Mouse (Mus musculus) left cerebral cortex, postnatal 14 days (tissue): ENCODE data around the gene Gm3285. TPM values are rescaled to one million over a fixed set of nuclear protein-coding genes. Genes with fewer than 3 reads are reported as not detected.

Experiments
- DNase-seq, 2 experiments: peaks; one replicate each; pipeline ENCODE4 v3.0.0; 2021 to 2022; ENCODE audit warnings: low spot score in 2 of 2, mixed read lengths in 1 of 2
- intact Hi-C: fragments of 180-260 bp; cut with DNase I; formaldehyde crosslinking; loops from one replicate; pipeline ENCODE4 v1.15.1; 2025
- total RNA-seq, 2 experiments: library from RNA; stranded (reverse); gene quantifications; 2 replicates each; pipeline ENCODE4 v1.2.3; 2021

Gene Gm3285
- total RNA-seq, 2 experiments from 2014 or later, result not detected

GRCm38 (mm10) chr10:77890987-77891565, 29.3 kb downstream of the Gm3285 start:
- intact Hi-C loops, result no loop called here

GRCm38 (mm10) chr10:77895562-77895961, 33.8 kb downstream of the Gm3285 start:
- no peak for DNase-seq
- intact Hi-C loops, result no loop called here

More at GRCm38 (mm10) chr10:77890987-77891565, 29.3 kb downstream of the Gm3285 start:
- no peak for DNase-seq

- no peak for DNase-seq
- intact Hi-C loops, result no loop called here
Measured at GRCm38 (mm10) chr10:77900126-77900525, 38.4 kb downstream of the Gm3285 start.

GRCm38 (mm10) chr10:77900903-77901818, 39.4 kb downstream of the Gm3285 start:
- no peak for DNase-seq
- intact Hi-C loops, result no loop called here

GRCm38 (mm10) chr10:77901871-77902210, 40.1 kb downstream of the Gm3285 start:
- intact Hi-C loops, result no loop called here
- peak in 1 of 2 experiments; percentile 38 for DNase-seq

- DNase-seq, result peak; percentile 45 to 58
- intact Hi-C loops, result no loop called here
Measured at GRCm38 (mm10) chr10:77902211-77902893, 40.6 kb downstream of the Gm3285 start, which contains the start of gene Lrrc3. Lrrc3 (minus strand) TSS chr10:77902536.

- intact Hi-C loops, result no loop called here
- DNase-seq, result peak; percentile 81 to 89
Measured at GRCm38 (mm10) chr10:77902894-77903715, 41.3 kb downstream of the Gm3285 start.

Other genes with a start within 250 kb of the Gm3285 start
- gene Ube2g2, start 239.7 kb upstream of the Gm3285 start, total RNA-seq, result 10 to 100 TPM; 36.3 to 41.6 TPM
- under 1 TPM in 1 of 2 experiments, not detected in 1; 0.15 TPM for gene Tspear, start 175.4 kb upstream of the Gm3285 start, total RNA-seq
- not detected for gene Gm19402, start 171.2 kb upstream of the Gm3285 start, total RNA-seq
- not detected for gene Gm9508, start 164.7 kb upstream of the Gm3285 start, total RNA-seq
- gene Gm10272, start 155.3 kb upstream of the Gm3285 start, total RNA-seq, result not detected
- not detected for gene Gm10024, start 150.5 kb upstream of the Gm3285 start, total RNA-seq
- not detected for gene Gm10142, start 146.2 kb upstream of the Gm3285 start, total RNA-seq
- gene Krtap12-1, start 141.4 kb upstream of the Gm3285 start, total RNA-seq, result not detected
- gene Gm10100, start 135.5 kb upstream of the Gm3285 start, total RNA-seq, result not detected
- not detected for gene Gm18596, start 119.3 kb upstream of the Gm3285 start, total RNA-seq
- not detected for gene Gm9736, start 110.6 kb upstream of the Gm3285 start, total RNA-seq
- not detected for gene Gm3233, start 102.3 kb upstream of the Gm3285 start, total RNA-seq
- gene Gm3238, start 90.7 kb upstream of the Gm3285 start, total RNA-seq, result not detected
- not detected for gene Gm7138, start 85.0 kb upstream of the Gm3285 start, total RNA-seq
- not detected for gene Gm3250, start 79.4 kb upstream of the Gm3285 start, total RNA-seq
- gene Gm7137, start 73.8 kb upstream of the Gm3285 start, total RNA-seq, result not detected
- not detected for gene Gm9639, start 66.9 kb upstream of the Gm3285 start, total RNA-seq
- not detected for gene Gm19668, start 62.8 kb upstream of the Gm3285 start, total RNA-seq
- not detected for gene Gm9507, start 50.1 kb upstream of the Gm3285 start, total RNA-seq
- not detected for gene Gm2696, start 47.3 kb upstream of the Gm3285 start, total RNA-seq
- gene Krtap10-4, start 34.9 kb upstream of the Gm3285 start, total RNA-seq, result not detected
- not detected for gene Krtap10-10, start 26.0 kb upstream of the Gm3285 start, total RNA-seq
- not detected for gene Gm36176, start 15.2 kb upstream of the Gm3285 start, total RNA-seq
- not detected for gene Gm10318, start 9.1 kb upstream of the Gm3285 start, total RNA-seq
- gene Lrrc3, start 40.6 kb downstream of the Gm3285 start, total RNA-seq, result 10 to 100 TPM; 19.4 to 20.8 TPM
- 10 to 100 TPM; 32.1 to 33.3 TPM for gene Trpm2, start 108.6 kb downstream of the Gm3285 start, total RNA-seq
- gene 1810043G02Rik, start 116.5 kb downstream of the Gm3285 start, total RNA-seq, result 10 to 100 TPM; 33.0 to 37.4 TPM
- 100 to 1,000 TPM; 117 to 120 TPM for gene Pfkl, start 148.1 kb downstream of the Gm3285 start, total RNA-seq
- gene Dnmt3l, start 180.0 kb downstream of the Gm3285 start, total RNA-seq, result under 1 TPM in 1 of 2 experiments, not detected in 1; 0.33 TPM
- gene Aire, start 181.6 kb downstream of the Gm3285 start, total RNA-seq, result under 1 TPM in 1 of 2 experiments, not detected in 1; 0.27 TPM
- 1 to 10 TPM; 1.4 to 1.9 TPM for gene Icosl, start 207.3 kb downstream of the Gm3285 start, total RNA-seq